Mouse (Mus musculus) spleen, embryonic (tissue): ENCODE data around the gene Krt35.

Experiments
- CTCF ChIA-PET: fragments of 350-600 bp; sonication (Branson Sonifier 250); formaldehyde crosslinking; loops from one replicate; lab custom pipeline; 2022; lab: Charles Lee

Gene Krt35

DNA sequence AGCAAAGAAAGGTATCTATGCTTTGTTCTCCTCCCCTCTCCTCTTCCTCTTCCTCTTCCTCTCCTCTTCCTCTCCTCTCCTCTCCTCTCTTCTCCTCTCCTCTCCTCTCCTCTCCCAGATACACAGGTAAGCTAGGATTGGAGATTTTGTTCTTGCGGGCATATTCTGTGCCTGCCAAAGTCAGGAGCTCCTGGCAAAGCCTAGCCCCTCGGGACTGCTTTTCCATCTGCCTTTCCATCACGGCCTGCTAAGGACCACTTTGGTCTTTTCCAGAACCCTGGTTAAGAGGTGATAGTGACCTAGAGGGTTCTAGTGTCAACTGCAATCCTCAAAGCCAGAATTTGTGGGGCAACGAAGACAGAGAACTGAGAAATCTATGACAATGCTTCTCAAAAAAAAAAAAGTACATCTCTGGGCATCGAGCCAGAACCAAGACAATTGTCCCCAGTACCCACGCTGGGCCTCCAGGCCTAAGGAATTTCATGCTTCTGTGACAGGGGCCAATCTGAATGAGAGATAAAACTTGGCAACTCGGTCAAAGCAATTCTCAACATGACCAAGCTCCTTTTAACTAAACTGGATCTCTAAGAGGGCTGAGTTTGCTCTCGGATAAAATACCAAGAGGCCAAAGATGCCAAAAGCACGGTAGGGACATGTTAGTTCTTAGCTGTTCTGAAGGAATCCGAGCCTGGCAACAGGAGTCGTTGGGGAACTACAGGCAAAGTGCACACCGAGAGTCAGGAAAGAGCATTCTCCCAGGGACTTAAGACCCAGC lies 29.6 kb downstream of the Krt35 start:
- CTCF ChIA-PET = no interaction called here

DNA sequence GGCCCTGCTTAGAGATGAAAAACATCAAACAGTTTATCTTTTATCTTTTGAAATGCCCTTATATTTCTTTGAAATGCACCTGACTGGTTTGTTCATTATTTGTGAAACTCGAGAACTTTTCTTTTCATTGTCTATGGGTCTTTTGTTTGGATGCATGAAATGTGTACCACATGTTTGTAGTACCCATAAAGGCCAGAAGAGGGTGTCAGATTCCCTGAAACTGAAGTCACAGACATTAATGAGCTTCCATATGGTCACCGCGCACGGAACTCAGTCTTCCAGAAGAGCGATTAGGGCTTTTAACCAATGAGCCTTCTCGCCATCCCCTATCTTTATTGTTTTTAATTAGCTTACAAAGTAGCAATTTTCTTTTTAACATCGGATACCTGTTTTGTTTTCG lies 37.2 kb downstream of the Krt35 start:
- CTCF ChIA-PET = no interaction called here

DNA sequence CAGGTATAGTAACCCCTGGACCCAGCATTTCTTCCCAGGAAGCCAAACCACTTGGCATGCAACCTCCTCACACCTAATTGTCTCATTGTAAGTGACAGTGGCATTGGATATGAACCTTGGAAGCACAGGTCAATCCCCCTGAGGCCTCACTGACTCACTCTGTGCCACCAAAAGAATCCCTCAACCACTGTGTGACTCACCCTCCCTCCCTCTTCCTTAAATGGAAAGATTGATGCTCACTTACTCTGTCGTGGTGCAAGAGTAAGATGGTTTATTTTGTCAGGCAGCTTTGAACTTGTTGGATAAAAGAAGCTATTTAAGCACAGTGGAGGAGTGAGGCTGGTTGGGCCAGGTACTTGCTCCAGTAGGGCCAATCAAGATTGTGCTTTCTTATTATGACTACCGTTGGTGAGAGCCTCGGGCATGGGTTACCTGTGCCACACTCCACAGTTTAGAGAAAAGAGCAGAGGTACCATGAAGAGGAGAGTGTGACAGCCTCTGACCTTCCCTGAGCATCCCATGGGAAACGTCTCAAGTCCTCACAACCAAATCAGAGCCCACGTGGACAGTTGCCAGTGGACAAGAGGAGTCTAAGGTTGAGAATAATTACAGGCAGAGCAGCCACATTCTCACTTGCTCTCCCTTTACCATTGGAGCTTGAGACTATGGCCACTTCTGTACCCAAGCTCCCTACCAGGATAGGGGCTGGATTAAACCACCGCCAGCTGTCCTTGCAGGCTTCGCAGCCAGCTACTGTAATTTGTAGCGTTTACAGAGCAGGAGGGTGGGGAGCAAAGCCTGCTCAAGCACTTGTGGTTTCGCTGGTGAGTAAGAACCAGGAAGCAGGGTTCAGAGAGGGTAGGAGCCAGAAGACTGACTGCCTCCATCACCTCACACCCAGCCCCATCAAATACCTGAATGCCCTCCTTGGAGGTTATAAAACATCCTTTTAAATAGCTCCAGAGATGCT lies 40.1 kb downstream of the Krt35 start:
- CTCF ChIA-PET = no interaction called here

DNA sequence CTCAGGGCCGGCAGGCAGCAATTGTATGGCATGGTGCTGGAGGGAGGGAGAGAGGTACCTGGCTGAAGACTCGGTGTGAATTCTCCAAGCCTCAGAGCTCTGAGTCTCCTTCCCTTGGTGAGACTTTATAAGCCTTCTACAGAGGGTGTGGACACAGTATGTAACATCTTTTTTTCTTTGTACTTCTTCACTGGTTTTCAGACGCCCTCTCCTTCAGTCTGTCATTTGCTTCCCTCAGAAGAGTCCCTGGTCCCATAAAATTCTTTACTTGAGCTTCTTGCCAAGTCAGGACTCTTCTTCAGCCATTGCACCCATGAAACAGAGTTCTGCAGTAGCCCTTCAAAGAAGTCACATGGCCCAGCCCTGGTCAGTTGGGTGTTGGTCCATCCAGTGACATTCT lies 45.6 kb downstream of the Krt35 start, which contains the start of gene Krt31:
Gene Krt31 (minus strand): TSS at position 101 of the 400 bp plus-strand sequence.
- CTCF ChIA-PET = no interaction called here

DNA sequence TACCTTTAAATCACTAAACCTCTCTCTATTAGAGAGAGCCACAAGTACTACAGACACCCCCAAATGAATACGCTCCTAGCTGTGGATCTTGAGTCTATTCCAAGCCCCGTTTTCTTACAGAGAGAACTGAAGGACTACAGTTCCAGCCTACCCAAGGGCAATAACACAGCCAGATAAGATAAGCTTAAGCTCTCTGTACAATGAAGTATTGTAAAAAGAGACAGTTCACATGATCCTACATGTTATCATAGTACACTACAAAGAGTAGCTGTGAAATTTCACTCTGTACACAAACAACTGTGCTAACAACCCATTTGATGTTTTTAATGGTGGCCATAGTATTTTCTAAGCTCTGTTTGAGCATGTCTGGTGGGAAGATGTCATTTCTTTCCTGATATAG lies 48.8 kb downstream of the Krt35 start:
- CTCF ChIA-PET = no interaction called here

DNA sequence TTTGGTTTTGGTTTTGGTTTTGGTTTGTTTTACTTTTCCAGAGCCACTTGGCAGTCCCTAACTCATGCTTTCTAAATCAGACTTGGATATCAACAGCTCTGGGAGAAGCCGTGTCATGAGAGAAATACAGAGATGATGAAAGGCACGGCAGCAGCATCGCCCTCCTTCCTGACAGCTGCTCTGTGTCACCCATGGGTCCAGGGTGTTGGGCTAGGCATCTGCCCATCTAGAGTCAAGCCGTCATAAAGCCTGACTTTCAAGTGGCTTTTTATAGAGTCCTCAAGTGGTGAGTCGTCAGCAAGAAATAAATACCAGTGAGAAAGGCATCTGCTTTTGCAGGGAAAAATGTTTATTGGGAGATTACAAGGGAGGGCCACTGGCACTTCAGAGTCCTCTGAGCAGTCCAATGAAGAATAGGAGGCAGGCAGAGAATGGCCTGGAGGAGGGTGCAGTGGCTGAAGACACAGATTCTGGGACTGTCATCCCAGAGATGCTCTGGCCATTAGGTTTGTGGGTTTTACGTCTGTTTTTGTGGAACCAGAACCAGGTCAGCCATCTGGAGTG lies 49.7 kb downstream of the Krt35 start:
- CTCF ChIA-PET = no interaction called here
